Mouse (Mus musculus): ENCODE measurements at regions not wholly inside any gene's neighbourhood (a gene's known extent, or its start where the extent isn't known, plus 50 kb on each side); places are given as distances from the start of the nearest gene placed in this dataset.

- Histone ChIP-seq H3K27me3 (replicated peaks; ENCODE audit: control insufficient read depth, insufficient read depth, low read length) (no peaks in the 10 kb centered on the region), H3K4me3 (ENCODE audit: low read length) (no peak overlapping the region), H3K4me1 (ENCODE audit: control insufficient read depth, insufficient read depth, low read depth, low read length) (no peaks in the 10 kb centered on the region), H3K36me3 (ENCODE audit: control insufficient read depth, insufficient read depth, low read length) (no peaks in the 10 kb centered on the region), H3K9ac (ENCODE audit: low read depth, low read length) (no peak overlapping the region), H3K4me2 (ENCODE audit: low read length) (no peak overlapping the region), H3K27ac (ENCODE audit: low read depth, low read length) (no peak overlapping the region), H3K9me3 (ENCODE audit: control insufficient read depth, low read length) (no peaks in the 10 kb centered on the region)
- peak; percentile 69 for ATAC-seq
- WGBS, result 60% methylated on average over 10 of the region's 10 CpGs
Observed at GRCm38 (mm10) chr11:31615107-31615811, 56.4 kb downstream of the Bod1 start.

DNA sequence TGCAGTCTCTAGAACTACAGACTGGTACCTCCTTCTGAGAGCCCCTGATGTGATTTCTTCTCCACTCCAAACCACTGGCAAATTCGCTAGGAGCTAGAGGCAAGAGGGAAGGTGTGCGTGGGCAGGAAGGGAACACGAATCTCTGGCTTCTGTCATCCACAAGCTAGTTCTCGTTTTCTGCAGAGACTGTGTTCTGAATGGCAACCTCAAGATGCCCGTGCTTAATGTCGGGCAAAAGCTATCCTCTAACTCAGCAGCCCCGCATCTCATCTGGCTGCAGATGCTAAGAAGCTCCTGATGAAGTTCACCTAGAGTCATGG lies 57.3 kb downstream of the Bod1 start:
- Histone ChIP-seq H3K27ac (ENCODE audit: low read depth, low read length) (no peak overlapping the region), H3K27me3 (replicated peaks; ENCODE audit: control insufficient read depth, insufficient read depth, low read length) (no peaks in the 10 kb centered on the region), H3K9me3 (ENCODE audit: control insufficient read depth, low read length) (no peaks in the 10 kb centered on the region), H3K4me3 (ENCODE audit: low read length) (no peak overlapping the region), H3K4me1 (ENCODE audit: control insufficient read depth, insufficient read depth, low read depth, low read length) (no peaks in the 10 kb centered on the region), H3K4me2 (ENCODE audit: low read length) (peak overlapping the region; percentile 20; the same call in 1 of the 2 replicates), H3K9ac (ENCODE audit: low read depth, low read length) (no peak overlapping the region), H3K36me3 (ENCODE audit: control insufficient read depth, insufficient read depth, low read length) (no peaks in the 10 kb centered on the region)
- no peak for ATAC-seq
- 79% methylated on average over 7 of the region's 7 CpGs for WGBS

GRCm38 (mm10) chr11:31613688-31614393 lies 57.8 kb downstream of the Bod1 start:
- H3K9me3 ChIP-seq (ENCODE audit: control insufficient read depth, low read length), result no peaks in the 10 kb centered on the region
- 41% methylated on average over 11 of the region's 11 CpGs for WGBS
- H3K27me3 ChIP-seq (replicated peaks; ENCODE audit: control insufficient read depth, insufficient read depth, low read length), result no peaks in the 10 kb centered on the region
- H3K36me3 ChIP-seq (ENCODE audit: control insufficient read depth, insufficient read depth, low read length), result no peaks in the 10 kb centered on the region
- H3K4me2 ChIP-seq (ENCODE audit: low read length), result peak overlapping the region; percentile 20; the same call in 1 of the 2 replicates
- no peaks in the 10 kb centered on the region for H3K4me1 ChIP-seq (ENCODE audit: control insufficient read depth, insufficient read depth, low read depth, low read length)
- ATAC-seq, result 0 out of 2 replicates have a peak, but pooled peaks have one; percentile 51
- no peak overlapping the region for H3K9ac ChIP-seq (ENCODE audit: low read depth, low read length)
- H3K4me3 ChIP-seq (ENCODE audit: low read length), result no peak overlapping the region
- no peak overlapping the region for H3K27ac ChIP-seq (ENCODE audit: low read depth, low read length)

GRCm38 (mm10) chr11:31608458-31608857 lies 63.2 kb downstream of the Bod1 start:
- Histone ChIP-seq H3K27me3 (replicated peaks; ENCODE audit: control insufficient read depth, insufficient read depth, low read length) (no peaks in the 10 kb centered on the region), H3K4me2 (ENCODE audit: low read length) (no peak overlapping the region), H3K4me1 (ENCODE audit: control insufficient read depth, insufficient read depth, low read depth, low read length) (no peaks in the 10 kb centered on the region), H3K9ac (ENCODE audit: low read depth, low read length) (no peak overlapping the region), H3K4me3 (ENCODE audit: low read length) (no peak overlapping the region), H3K27ac (ENCODE audit: low read depth, low read length) (no peak overlapping the region), H3K36me3 (ENCODE audit: control insufficient read depth, insufficient read depth, low read length) (no peaks in the 10 kb centered on the region), H3K9me3 (ENCODE audit: control insufficient read depth, low read length) (no peaks in the 10 kb centered on the region)
- 91% methylated on average over 4 of the region's 4 CpGs for WGBS
- no peak for ATAC-seq

- Histone ChIP-seq H3K36me3 (ENCODE audit: control insufficient read depth, insufficient read depth, low read length) (no peaks in the 10 kb centered on the region), H3K9ac (ENCODE audit: low read depth, low read length) (no peak overlapping the region), H3K4me3 (ENCODE audit: low read length) (no peak overlapping the region), H3K4me1 (ENCODE audit: control insufficient read depth, insufficient read depth, low read depth, low read length) (no peaks in the 10 kb centered on the region), H3K4me2 (ENCODE audit: low read length) (no peak overlapping the region), H3K27me3 (replicated peaks; ENCODE audit: control insufficient read depth, insufficient read depth, low read length) (no peaks in the 10 kb centered on the region), H3K9me3 (ENCODE audit: control insufficient read depth, low read length) (no peaks in the 10 kb centered on the region), H3K27ac (ENCODE audit: low read depth, low read length) (no peak overlapping the region)
- 92% methylated on average over 7 of the region's 7 CpGs for WGBS
- ATAC-seq, result no peak
Observed at GRCm38 (mm10) chr11:31601499-31601898, 70.2 kb downstream of the Bod1 start.

DNA sequence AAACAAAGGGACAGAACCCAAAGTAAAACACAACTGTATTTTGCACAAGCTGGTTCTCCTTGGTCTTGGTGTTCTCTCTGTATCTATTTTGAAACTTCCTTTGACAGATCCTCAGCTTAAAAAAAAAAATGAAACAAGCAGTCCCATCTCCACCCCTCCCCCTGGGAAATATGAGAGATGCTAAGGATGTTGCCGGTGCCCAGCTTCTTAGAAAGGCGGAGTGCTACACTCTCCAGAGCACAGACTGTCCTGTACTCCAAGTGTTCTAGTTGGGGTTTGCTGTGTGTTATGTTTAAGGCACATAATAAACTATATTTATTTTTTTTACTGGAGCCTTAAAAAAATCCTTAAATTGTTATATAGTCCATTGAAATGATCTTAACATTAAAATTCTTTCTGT lies 78.1 kb downstream of the Bod1 start:
- Histone ChIP-seq H3K27me3 (replicated peaks; ENCODE audit: control insufficient read depth, insufficient read depth, low read length) (no peaks in the 10 kb centered on the region), H3K4me2 (ENCODE audit: low read length) (no peak overlapping the region), H3K27ac (ENCODE audit: low read depth, low read length) (no peak overlapping the region), H3K36me3 (ENCODE audit: control insufficient read depth, insufficient read depth, low read length) (no peaks in the 10 kb centered on the region), H3K4me1 (ENCODE audit: control insufficient read depth, insufficient read depth, low read depth, low read length) (no peaks in the 10 kb centered on the region), H3K4me3 (ENCODE audit: low read length) (no peak overlapping the region), H3K9me3 (ENCODE audit: control insufficient read depth, low read length) (0 out of 2 replicates have a peak, but pooled peaks cover 2% of the 10 kb centered on the region), H3K9ac (ENCODE audit: low read depth, low read length) (no peak overlapping the region)
- no peak for ATAC-seq
- 96% methylated on average over 2 of the region's 2 CpGs for WGBS

DNA sequence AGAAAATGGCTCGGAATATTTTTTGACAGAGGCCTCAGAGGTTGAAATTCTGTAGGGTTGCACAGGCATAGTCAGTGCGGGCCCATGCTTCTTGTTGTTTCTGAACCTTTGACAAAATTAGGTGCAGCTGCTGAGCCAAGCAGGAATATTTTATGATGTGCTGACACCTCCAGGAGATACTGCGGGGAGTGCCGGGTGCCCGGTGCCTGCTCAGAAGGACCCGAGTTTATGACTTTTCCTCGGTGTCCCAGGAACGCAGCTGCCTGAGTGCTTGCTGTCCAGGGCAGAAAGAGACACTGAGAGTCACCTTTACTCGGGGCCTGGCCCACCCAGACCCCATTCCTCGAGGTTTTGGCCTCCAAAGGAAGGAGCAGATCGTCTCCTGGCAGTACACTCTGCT lies 79.6 kb downstream of the Bod1 start:
- Histone ChIP-seq H3K36me3 (ENCODE audit: control insufficient read depth, insufficient read depth, low read length) (no peaks in the 10 kb centered on the region), H3K9me3 (ENCODE audit: control insufficient read depth, low read length) (0 out of 2 replicates have a peak, but pooled peaks cover 2% of the 10 kb centered on the region), H3K4me3 (ENCODE audit: low read length) (no peak overlapping the region), H3K9ac (ENCODE audit: low read depth, low read length) (no peak overlapping the region), H3K27ac (ENCODE audit: low read depth, low read length) (no peak overlapping the region), H3K4me2 (ENCODE audit: low read length) (no peak overlapping the region), H3K4me1 (ENCODE audit: control insufficient read depth, insufficient read depth, low read depth, low read length) (no peaks in the 10 kb centered on the region), H3K27me3 (replicated peaks; ENCODE audit: control insufficient read depth, insufficient read depth, low read length) (no peaks in the 10 kb centered on the region)
- WGBS, result 81% methylated on average over 11 of the region's 11 CpGs
- no peak for ATAC-seq

- 0 out of 2 replicates have a peak, but pooled peaks have one; percentile 20 for ATAC-seq
- Histone ChIP-seq H3K9me3 (ENCODE audit: control insufficient read depth, low read length) (0 out of 2 replicates have a peak, but pooled peaks cover 2% of the 10 kb centered on the region), H3K4me2 (ENCODE audit: low read length) (no peak overlapping the region), H3K27me3 (replicated peaks; ENCODE audit: control insufficient read depth, insufficient read depth, low read length) (no peaks in the 10 kb centered on the region), H3K9ac (ENCODE audit: low read depth, low read length) (no peak overlapping the region), H3K27ac (ENCODE audit: low read depth, low read length) (no peak overlapping the region), H3K4me3 (ENCODE audit: low read length) (no peak overlapping the region), H3K4me1 (ENCODE audit: control insufficient read depth, insufficient read depth, low read depth, low read length) (no peaks in the 10 kb centered on the region), H3K36me3 (ENCODE audit: control insufficient read depth, insufficient read depth, low read length) (no peaks in the 10 kb centered on the region)
- 64% methylated on average over 6 of the region's 6 CpGs for WGBS
Observed at GRCm38 (mm10) chr11:31591037-31591554, 80.6 kb downstream of the Bod1 start.

- no peak for ATAC-seq
- 76% methylated on average over 3 of the region's 3 CpGs for WGBS
- no peaks in the 10 kb centered on the region for H3K36me3 ChIP-seq (ENCODE audit: control insufficient read depth, insufficient read depth, low read length)
- H3K27ac ChIP-seq (ENCODE audit: low read depth, low read length), result no peak overlapping the region
- no peak overlapping the region for H3K4me3 ChIP-seq (ENCODE audit: low read length)
- no peak overlapping the region for H3K9ac ChIP-seq (ENCODE audit: low read depth, low read length)
- no peak overlapping the region for H3K4me2 ChIP-seq (ENCODE audit: low read length)
- 0 out of 2 replicates have a peak, but pooled peaks cover under 1% of the 10 kb centered on the region for H3K9me3 ChIP-seq (ENCODE audit: control insufficient read depth, low read length)
- no peaks in the 10 kb centered on the region for H3K27me3 ChIP-seq (replicated peaks; ENCODE audit: control insufficient read depth, insufficient read depth, low read length)
- no peaks in the 10 kb centered on the region for H3K4me1 ChIP-seq (ENCODE audit: control insufficient read depth, insufficient read depth, low read depth, low read length)
Observed at GRCm38 (mm10) chr11:31574941-31575340, 96.7 kb downstream of the Bod1 start.

Data from hindbrain, embryonic 16.5 days (tissue).